Mouse (Mus musculus): Measurements from ENCODE around the gene Bri3bp. TPM values are rescaled to one million over a fixed set of nuclear protein-coding genes. Genes with fewer than 3 reads are reported as not detected.

The Bri3bp gene
- 35.6 and 40.5 TPM in 2 replicates for polyA plus RNA-seq (2012; rRNA removed; ENCODE audit: low replicate concordance)

GRCm38 (mm10) chr5:125441234-125442114 is at the start of gene Bri3bp:
Bri3bp (plus strand) TSS chr5:125441568.

GRCm38 (mm10) chr5:125433793-125434337 is 7.5 kb upstream of the Bri3bp start, which contains the start of gene Dhx37:
Dhx37 (minus strand) TSS chr5:125434121.

GRCm38 (mm10) chr5:125475601-125476285 is 34.4 kb downstream of the Bri3bp start, which contains the start of gene Aacs:
Aacs (plus strand) TSS chr5:125475814.

Other genes starting within 250 kb of the Bri3bp start
- 24.1 and 88.9 TPM in 2 replicates for gene Scarb1, start 100.5 kb upstream of the Bri3bp start, polyA plus RNA-seq (2012; rRNA removed; ENCODE audit: low replicate concordance)
- gene Gm10382, start 52.2 kb upstream of the Bri3bp start, polyA plus RNA-seq (2012; rRNA removed; ENCODE audit: low replicate concordance): 0.33 and 0.56 TPM in 2 replicates
- 305 and 341 TPM in 2 replicates for gene Ubc, start 51.4 kb upstream of the Bri3bp start, polyA plus RNA-seq (2012; rRNA removed; ENCODE audit: low replicate concordance)
- gene Dhx37, start 7.4 kb upstream of the Bri3bp start, polyA plus RNA-seq (2012; rRNA removed; ENCODE audit: low replicate concordance): 10.1 and 19.0 TPM in 2 replicates
- 29.0 and 42.2 TPM in 2 replicates for gene Aacs, start 34.2 kb downstream of the Bri3bp start, polyA plus RNA-seq (2012; rRNA removed; ENCODE audit: low replicate concordance)
- 0.23 TPM in 1 of 2 replicates, not detected in the other for gene Tmem132b, start 90.2 kb downstream of the Bri3bp start, polyA plus RNA-seq (2012; rRNA removed; ENCODE audit: low replicate concordance)